Mouse (Mus musculus) erythroblast, embryonic 14.5 days (primary cell): Measurements from ENCODE around the gene Mmp7. TPM values are rescaled to one million over a fixed set of nuclear protein-coding genes. Genes with fewer than 3 reads are reported as not detected.

Experiments used
- H3K27me3 ChIP-seq: 2 replicates; pipeline ENCODE4 v1.6.1; 2012; ENCODE audit warnings: inconsistent platforms; ENCODE audit not compliant: control insufficient read depth
- H3K36me3 ChIP-seq: 2 replicates; pipeline ENCODE4 v1.6.1; 2012; ENCODE audit warnings: mild to moderate bottlenecking, inconsistent platforms; ENCODE audit not compliant: control insufficient read depth
- H3K4me1 ChIP-seq: 2 replicates; pipeline ENCODE4 v1.6.1; 2012; ENCODE audit warnings: inconsistent platforms; ENCODE audit not compliant: control insufficient read depth
- H3K4me3 ChIP-seq: replicated peaks from 2 replicates; pipeline ENCODE3; 2012; ENCODE audit warnings: moderate library complexity, mild to moderate bottlenecking, inconsistent platforms
- H3K9me3 ChIP-seq: 2 replicates; pipeline ENCODE4 v1.6.1; 2012; ENCODE audit warnings: low read length, inconsistent platforms, mixed read lengths; ENCODE audit not compliant: control insufficient read depth
- GATA1 ChIP-seq: IDR thresholded peaks from 2 replicates; pipeline ENCODE4 v1.6.1; 2012; ENCODE audit warnings: low read length, inconsistent platforms, mixed read lengths
- TAL1 ChIP-seq: IDR thresholded peaks from 3 replicates; pipeline ENCODE4 v1.6.1; 2012; ENCODE audit warnings: low read length, inconsistent platforms, mixed read lengths
- polyA plus RNA-seq: library from polyadenylated mRNA; stranded (reverse); fragments of >175 nt; gene quantifications from 2 replicates; pipeline ENCODE4 v1.2.3, GENCODE M21; 2012

Mmp7 gene
- polyA plus RNA-seq, 1 experiment, result not detected

DNA sequence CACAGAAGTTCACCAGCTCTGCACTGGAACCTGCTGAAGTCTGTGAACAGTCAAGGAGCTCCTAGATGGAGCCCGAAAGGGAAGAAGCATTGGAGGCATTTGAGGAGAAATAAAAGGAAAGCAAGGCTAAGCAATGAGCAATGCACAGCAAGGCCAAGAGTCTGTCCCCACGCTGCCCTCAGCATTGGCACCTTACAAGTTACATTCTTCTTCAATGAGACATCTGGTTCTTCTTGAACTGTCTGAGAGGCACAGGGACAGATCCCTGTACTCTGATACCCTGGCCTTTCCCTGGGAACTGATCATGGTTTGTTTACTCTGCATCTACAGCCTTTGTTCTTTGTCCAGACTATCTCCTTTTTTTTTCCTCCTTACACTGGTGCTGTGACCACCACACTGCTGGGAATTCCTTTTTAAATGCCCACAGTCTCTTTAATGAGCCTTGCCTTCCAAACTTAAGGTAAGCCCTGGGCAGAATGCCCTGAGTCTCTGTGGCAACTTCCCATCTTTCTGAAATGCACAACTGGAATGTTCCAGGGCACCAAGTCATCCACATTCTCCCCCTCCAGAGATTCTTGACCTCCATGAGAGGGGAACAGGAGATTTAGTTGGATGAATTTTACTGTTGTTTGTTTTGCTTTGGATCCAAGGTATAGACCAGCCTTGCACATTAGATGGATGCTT is 13.6 kb upstream of the Mmp7 start:
- H3K36me3 ChIP-seq, result no peaks in the 10 kb centered on the region
- no peak for TF ChIP-seq TAL1
- TF ChIP-seq GATA1, result no peak
- H3K4me1 ChIP-seq, result no peaks in the 10 kb centered on the region

GRCm38 (mm10) chr9:7682081-7682618 is 9.7 kb upstream of the Mmp7 start:
- H3K36me3 ChIP-seq, result no peaks in the 10 kb centered on the region
- H3K9me3 ChIP-seq, result no peaks in the 10 kb centered on the region
- no peak overlapping the region for H3K4me3 ChIP-seq
- no peaks in the 10 kb centered on the region for H3K4me1 ChIP-seq
- TF ChIP-seq GATA1 (no peak), TAL1 (no peak)
- H3K27me3 ChIP-seq, result no peaks in the 10 kb centered on the region

More for the DNA sequence above, 13.6 kb upstream of the Mmp7 start:
- Histone ChIP-seq H3K27me3 (no peaks in the 10 kb centered on the region), H3K4me3 (no peak overlapping the region), H3K9me3 (no peaks in the 10 kb centered on the region)

GRCm38 (mm10) chr9:7686024-7686423 is 5.9 kb upstream of the Mmp7 start:
- H3K4me3 ChIP-seq, result no peak overlapping the region
- no peaks in the 10 kb centered on the region for H3K9me3 ChIP-seq
- no peaks in the 10 kb centered on the region for H3K4me1 ChIP-seq
- no peaks in the 10 kb centered on the region for H3K36me3 ChIP-seq
- H3K27me3 ChIP-seq, result no peaks in the 10 kb centered on the region; the same call in 1 of the 2 replicates
- TF ChIP-seq GATA1, result no peak
- no peak for TF ChIP-seq TAL1

GRCm38 (mm10) chr9:7689799-7690198 is 2.1 kb upstream of the Mmp7 start:
- Histone ChIP-seq H3K4me1 (no peaks in the 10 kb centered on the region), H3K36me3 (no peaks in the 10 kb centered on the region), H3K4me3 (no peak overlapping the region), H3K27me3 (no peaks in the 10 kb centered on the region; the same call in 1 of the 2 replicates), H3K9me3 (no peaks in the 10 kb centered on the region)
- TF ChIP-seq TAL1, result no peak
- TF ChIP-seq GATA1, result no peak

DNA sequence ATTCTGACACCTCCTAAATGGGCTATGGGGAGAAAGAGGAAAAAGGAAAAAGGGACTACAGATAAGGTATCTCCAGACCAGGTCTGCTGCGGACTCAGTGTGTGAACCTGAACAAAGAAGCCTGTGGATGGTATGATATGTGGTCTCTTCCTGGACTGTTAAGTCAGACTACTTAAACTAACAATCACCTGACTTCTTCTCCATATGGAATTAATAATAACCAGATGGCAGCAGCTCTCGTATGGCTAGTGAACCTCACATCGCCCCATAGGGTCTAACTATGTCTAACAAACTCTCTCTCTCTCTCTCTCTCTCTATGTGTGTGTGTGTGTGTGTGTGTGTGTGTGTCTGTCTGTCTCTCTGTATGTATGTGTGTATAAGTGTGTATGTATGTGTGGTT is 2.1 kb downstream of the Mmp7 start:
- Histone ChIP-seq H3K4me1 (no peaks in the 10 kb centered on the region), H3K27me3 (no peaks in the 10 kb centered on the region; the same call in 1 of the 2 replicates), H3K36me3 (no peaks in the 10 kb centered on the region), H3K9me3 (no peaks in the 10 kb centered on the region), H3K4me3 (no peak overlapping the region)
- TF ChIP-seq GATA1 (no peak), TAL1 (no peak)

DNA sequence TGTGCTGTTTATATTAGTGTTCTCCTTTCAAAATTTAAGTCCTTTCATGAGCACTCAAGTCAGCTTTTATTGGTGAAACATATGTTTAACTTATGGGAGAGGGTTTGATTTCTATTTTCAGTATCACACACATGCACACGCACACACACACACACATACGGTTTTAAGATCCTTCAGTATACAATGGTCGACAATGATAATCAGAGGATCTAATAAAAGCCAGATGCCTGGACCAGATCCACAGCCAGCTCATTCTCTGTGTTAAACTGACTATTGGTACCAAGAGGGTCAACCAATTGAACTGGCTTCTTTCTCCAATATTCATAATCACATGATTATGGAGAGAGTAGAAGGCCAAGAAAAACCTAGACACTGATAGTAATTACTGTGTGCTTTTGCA is 3.8 kb downstream of the Mmp7 start:
- Histone ChIP-seq H3K27me3 (no peaks in the 10 kb centered on the region), H3K9me3 (no peaks in the 10 kb centered on the region), H3K36me3 (no peaks in the 10 kb centered on the region), H3K4me3 (no peak overlapping the region), H3K4me1 (no peaks in the 10 kb centered on the region)
- TF ChIP-seq TAL1 (no peak), GATA1 (no peak)

GRCm38 (mm10) chr9:7708698-7709097 is 16.8 kb downstream of the Mmp7 start:
- Histone ChIP-seq H3K4me1 (no peaks in the 10 kb centered on the region), H3K36me3 (no peaks in the 10 kb centered on the region), H3K27me3 (no peaks in the 10 kb centered on the region), H3K4me3 (no peak overlapping the region), H3K9me3 (no peaks in the 10 kb centered on the region)
- TF ChIP-seq GATA1 (no peak), TAL1 (no peak)

DNA sequence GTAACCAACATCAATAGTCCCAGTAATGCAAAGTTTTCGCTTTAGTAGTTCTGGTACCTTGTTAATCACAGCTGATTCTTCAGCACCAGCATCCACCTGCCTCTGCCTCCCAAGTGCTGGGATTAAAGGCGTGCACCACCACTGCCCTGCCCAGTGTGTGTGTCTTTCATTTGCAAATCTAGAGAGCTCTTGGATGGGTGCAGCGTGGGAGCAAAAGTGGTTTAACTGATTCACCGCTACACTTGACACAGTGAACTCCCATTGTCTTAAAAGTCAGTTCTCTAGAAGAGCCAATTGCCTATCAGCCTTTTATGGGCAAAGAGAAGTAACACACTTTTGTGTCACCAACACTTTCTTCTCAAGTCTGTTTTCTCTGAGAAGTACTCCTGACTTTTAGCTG is 19.3 kb downstream of the Mmp7 start:
- H3K36me3 ChIP-seq, result no peaks in the 10 kb centered on the region
- H3K9me3 ChIP-seq, result no peaks in the 10 kb centered on the region
- H3K4me1 ChIP-seq, result no peaks in the 10 kb centered on the region
- H3K4me3 ChIP-seq, result no peak overlapping the region
- no peaks in the 10 kb centered on the region for H3K27me3 ChIP-seq
- TF ChIP-seq GATA1 (no peak), TAL1 (no peak)

DNA sequence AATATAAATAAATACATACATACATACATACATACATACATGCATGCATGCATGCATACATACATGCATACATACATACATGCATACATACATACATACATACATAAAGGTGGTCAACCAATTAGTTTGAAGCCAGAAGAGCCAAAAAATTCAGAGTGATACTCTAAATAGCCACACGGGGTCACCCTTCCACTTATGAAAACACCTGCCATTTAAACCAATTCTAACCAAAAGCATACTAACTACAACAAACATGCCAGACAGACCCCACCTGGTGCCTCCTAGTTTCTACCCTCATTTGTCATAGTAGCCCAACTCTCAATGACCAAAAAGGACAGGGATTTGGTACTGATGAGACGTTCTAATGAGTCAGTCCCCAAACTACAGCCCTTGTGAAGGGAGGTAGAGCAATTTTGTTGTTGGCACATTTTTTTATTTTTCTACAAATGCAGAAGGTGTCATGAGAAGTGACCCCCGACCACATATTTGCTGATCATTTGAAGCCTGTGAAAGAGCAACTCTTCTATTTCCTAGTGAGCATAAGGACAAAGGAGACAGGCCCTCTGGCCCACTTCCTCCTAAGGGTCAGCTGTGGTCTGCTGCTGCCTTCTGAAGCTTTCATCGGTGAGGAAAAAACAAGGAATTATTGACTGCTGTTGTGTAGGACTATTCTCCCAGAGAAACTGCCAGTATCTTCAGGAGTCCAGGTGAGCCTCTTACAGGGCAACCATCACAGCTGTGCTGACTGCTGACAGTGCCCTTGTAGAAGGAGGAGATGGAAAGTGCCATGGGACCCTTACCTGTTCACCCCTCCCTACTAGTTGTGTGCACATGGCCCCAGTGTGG is 22.4 kb downstream of the Mmp7 start:
- Histone ChIP-seq H3K4me1 (no peaks in the 10 kb centered on the region), H3K36me3 (no peaks in the 10 kb centered on the region), H3K27me3 (no peaks in the 10 kb centered on the region), H3K9me3 (no peaks in the 10 kb centered on the region), H3K4me3 (no peak overlapping the region)
- TF ChIP-seq GATA1, result no peak
- no peak for TF ChIP-seq TAL1
